Mouse (Mus musculus): ENCODE results near the gene Colgalt1. TPM values are rescaled to one million over a fixed set of nuclear protein-coding genes. Genes with fewer than 3 reads are reported as not detected.

Gene Colgalt1
- total RNA-seq, 2 experiments from 2014 or later: 35.3 to 36.0 TPM

GRCm38 (mm10) chr8:71628396-71629095 is 17.7 kb downstream of the Colgalt1 start:
- DNase-seq: no peak

GRCm38 (mm10) chr8:71629096-71629697 is 18.4 kb downstream of the Colgalt1 start:
- DNase-seq: peak; percentile 91

DNA sequence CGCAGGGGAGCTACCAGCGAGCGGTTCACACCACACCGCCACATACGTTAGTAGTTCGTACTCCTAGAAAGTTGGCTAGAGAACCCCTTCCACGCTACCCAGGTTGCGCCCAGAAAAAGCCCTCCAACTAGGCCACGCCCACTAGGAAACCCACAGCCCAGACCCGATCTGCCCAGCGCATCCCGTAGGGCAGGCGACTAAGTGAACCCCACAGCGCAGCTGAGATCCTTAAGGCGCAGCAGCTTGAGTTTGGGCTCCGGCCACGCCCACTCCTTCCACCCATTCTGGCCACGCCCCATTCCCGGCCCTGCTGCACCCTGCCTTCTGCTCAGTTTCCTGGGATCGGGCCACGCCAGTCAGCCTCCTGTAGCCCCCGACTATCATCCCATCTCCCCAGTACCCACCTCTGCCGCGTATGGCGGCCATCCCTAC is 19.0 kb downstream of the Colgalt1 start:
- peak; percentile 19 for DNase-seq

DNA sequence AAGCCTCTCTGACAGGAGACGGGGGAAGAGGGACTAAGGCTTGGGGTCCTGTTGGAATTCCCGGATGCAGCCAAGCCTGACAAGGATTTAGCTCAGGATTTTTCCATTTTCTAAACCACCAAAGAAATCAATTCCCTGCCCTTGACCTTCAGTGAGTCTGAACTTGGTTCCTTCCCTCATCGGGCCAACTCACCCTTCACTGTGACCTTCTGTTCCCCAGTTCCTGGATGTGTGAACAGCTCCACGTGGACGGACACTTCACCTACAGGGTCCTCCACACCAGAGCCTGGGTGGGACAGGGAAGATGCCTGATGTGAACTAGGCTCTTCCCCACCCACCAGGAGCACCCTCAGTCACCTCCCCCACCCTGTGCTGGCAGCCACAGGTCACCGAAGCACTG is 20.0 kb downstream of the Colgalt1 start:
- no peak for DNase-seq

GRCm38 (mm10) chr8:71631897-71632296 is 21.1 kb downstream of the Colgalt1 start:
- DNase-seq: no peak

- peak; percentile 61 for DNase-seq
These were observed 22.4 kb downstream of the Colgalt1 start for GRCm38 (mm10) chr8:71633164-71633563.

GRCm38 (mm10) chr8:71633981-71634667 is 23.3 kb downstream of the Colgalt1 start:
- DNase-seq: no peak

DNA sequence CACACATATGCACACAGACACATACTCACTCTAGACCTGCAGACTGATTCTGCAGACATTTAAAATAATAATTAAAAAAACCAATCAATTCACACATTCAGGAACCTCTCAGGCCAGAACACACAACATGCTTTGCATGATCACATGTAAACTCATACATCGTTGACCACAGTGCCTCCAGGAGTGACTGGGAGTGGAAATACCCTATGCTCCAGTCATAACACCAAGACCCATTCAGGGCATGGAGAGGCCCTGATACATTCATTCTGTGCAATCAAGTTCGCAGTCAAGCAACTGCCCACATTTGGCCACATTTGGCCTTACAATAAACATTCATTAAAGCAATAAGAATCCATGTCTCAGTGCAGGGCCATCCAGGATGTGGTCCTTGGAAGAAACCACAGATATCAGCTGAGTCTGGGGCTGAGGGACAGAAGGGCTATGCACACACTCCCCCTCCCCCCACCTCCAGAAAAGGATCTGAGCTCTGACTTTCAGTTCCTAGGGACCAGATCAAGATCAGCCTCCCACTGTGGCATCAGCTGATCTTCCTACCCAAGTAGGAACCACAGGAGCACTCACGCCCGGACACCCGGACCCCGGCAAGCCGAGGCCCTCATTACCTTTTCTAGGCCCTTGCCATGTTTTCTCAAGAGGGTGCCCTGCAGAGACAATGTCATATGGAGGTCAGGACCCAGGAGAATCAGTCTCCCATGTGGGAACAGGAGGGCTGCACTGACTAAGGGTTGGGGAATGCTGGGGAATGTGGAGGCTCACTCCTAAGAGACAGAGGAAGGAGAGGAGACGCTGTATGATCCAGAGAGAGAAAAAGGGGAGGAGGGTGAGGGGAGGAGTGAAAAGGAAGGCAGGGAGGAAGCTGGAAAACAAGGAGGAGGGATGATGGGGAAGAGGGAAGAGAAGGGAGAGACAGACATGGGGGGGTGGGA is 26.6 kb downstream of the Colgalt1 start:
- DNase-seq: no peak

- no peak for DNase-seq
These were observed 27.5 kb downstream of the Colgalt1 start for GRCm38 (mm10) chr8:71638321-71638720.

DNA sequence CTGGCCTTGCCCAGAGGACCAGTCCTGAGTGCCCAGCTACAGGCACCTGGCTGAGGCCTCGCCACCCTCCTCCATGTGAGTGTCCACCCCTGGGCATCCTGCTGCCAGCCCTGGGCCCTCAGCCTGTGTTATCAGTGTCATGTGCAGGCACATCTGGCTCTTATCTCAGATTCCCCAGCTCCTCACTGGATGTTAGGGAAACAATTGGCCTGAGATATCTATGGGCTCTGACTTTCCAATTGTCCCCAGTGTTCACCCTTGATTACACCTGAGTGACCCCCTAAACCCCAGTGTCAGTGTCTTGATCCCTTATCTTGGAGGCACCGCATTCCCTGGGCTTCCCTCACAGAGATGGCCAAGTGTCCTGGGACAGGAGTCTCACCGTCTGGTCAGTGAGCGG is 28.5 kb downstream of the Colgalt1 start:
- DNase-seq: no peak

DNA sequence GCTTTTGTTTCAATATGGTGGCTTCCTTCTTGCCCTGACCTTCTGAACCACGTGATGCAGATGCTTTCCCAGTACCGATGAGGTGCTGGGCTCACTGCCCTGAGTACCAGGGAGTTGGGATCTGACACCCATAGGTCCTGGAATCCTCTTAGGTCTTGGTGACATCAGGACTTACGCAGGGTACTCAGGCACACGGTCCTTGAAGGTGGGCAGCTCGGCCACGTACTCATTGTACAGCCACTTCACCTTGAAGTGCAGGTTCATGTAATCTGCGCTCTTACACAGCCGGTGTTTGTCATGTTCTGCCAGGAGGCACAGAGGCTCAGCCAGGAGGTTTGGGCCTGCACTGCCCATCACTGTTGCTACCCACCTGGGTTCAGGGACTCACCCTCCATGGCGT is 34.7 kb downstream of the Colgalt1 start:
- no peak for DNase-seq

GRCm38 (mm10) chr8:71654600-71654999 is 43.8 kb downstream of the Colgalt1 start:
- no peak for DNase-seq

DNA sequence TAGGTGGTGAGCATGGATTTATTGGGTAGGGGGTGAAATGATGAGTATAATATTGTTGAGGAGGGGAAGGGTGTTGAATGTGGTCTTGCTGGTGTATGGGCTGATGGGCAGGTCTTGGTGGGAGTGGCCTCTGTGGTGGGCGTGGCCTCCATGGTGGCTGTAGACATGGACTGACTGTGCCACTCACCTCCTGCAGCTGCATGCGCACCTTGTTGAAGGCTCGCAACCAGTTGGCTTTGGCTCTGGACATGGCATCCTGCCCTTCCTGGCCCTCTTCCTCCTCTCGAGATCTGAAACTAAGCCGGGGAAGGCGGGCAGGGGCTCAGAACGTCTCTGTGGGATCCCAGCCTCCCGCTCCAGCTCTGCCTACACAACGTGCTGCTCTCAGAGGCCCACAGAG is 47.0 kb downstream of the Colgalt1 start:
- no peak for DNase-seq

- no peak for DNase-seq
These were observed 47.8 kb downstream of the Colgalt1 start for GRCm38 (mm10) chr8:71658515-71659049.

GRCm38 (mm10) chr8:71659751-71660150 is 49.0 kb downstream of the Colgalt1 start:
- no peak for DNase-seq

- DNase-seq: peak; percentile 55
These were observed 49.7 kb downstream of the Colgalt1 start for GRCm38 (mm10) chr8:71660325-71661120.

- no peak for DNase-seq
These were observed 54.7 kb downstream of the Colgalt1 start for GRCm38 (mm10) chr8:71665331-71666130.

GRCm38 (mm10) chr8:71666855-71667254 is 56.1 kb downstream of the Colgalt1 start:
- no peak for DNase-seq

DNA sequence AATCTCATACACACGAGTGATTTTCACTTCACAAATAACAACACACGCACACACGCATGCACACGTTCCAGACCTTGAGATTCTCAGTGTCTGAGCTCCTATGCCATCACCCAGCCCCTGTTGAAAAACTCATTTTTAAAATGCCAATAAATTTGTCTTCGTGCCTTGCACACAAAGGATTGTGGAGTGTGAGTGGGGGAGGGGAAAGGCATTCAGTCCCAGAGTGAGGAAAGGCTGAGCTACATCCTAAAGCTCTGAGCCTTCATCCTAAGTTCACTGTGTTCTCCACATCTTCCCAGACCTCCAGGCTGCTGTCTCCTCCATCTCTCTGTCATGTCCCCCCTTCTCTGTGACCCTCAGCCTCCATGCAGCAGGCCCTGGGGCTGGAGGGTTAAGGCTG is 56.5 kb downstream of the Colgalt1 start:
- DNase-seq: no peak

Measured in gastrocnemius, postnatal 25 days (tissue).